Mouse (Mus musculus) C2C12 (cell line): ENCODE measurements around the gene Zfp579.

Experiments
- CEBPB ChIP-seq: IDR thresholded peaks from one replicate; pipeline ENCODE4 v1.6.1; 2011; ENCODE audit warnings: low read depth, mild to moderate bottlenecking, control low read depth, moderate library complexity
- CTCF ChIP-seq: IDR thresholded peaks from one replicate; pipeline ENCODE4 v1.5.1; 2011; ENCODE audit not compliant: control insufficient read depth, insufficient read depth, insufficient read length
- MYOG ChIP-seq: IDR thresholded peaks from one replicate; pipeline ENCODE4 v1.6.1; 2011; ENCODE audit not compliant: control insufficient read depth, insufficient read length; ENCODE audit errors: extremely low read depth

DNA sequence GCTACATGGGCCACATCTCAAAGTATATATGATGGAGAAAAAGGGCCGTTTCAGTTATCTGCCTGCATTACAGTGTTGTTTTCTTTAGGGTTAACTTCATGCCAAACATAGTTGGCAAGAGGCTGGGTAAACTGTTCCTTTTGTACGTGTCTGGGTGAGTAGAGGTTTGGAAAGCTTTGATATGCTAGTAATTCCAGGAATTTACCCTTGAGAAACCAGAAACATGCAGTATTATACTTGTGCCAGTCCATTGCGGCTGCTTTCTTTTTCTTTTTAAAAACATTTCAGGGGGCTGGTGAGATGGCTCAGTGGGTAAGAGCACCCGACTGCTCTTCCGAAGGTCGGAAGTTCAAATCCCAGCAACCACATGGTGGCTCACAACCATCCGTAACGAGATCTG is 976 bp upstream of the Zfp579 start:
- TF ChIP-seq CEBPB (no peak), MYOG (no peak), CTCF (no peak)
